Mouse (Mus musculus): ENCODE data around the gene Sar1a.

Sar1a gene

GRCm38 (mm10) chr10:61730171-61730570 lies 50.1 kb downstream of the Sar1a start:
- no peak for DNase-seq (ENCODE audit: low read depth)

GRCm38 (mm10) chr10:61734377-61734776 lies 54.3 kb downstream of the Sar1a start:
- DNase-seq (ENCODE audit: low read depth), result peak; percentile 42

- DNase-seq (ENCODE audit: low read depth), result no peak
These were observed 56.6 kb downstream of the Sar1a start for GRCm38 (mm10) chr10:61736671-61737078.

GRCm38 (mm10) chr10:61737537-61737936 lies 57.4 kb downstream of the Sar1a start:
- DNase-seq (ENCODE audit: low read depth), result no peak

GRCm38 (mm10) chr10:61738126-61738525 lies 58.0 kb downstream of the Sar1a start:
- no peak for DNase-seq (ENCODE audit: low read depth)

- DNase-seq (ENCODE audit: low read depth), result no peak
These were observed 61.2 kb downstream of the Sar1a start for GRCm38 (mm10) chr10:61741306-61741705.

- DNase-seq (ENCODE audit: low read depth), result no peak
These were observed 61.8 kb downstream of the Sar1a start for GRCm38 (mm10) chr10:61741873-61742272.

GRCm38 (mm10) chr10:61742336-61742735 lies 62.2 kb downstream of the Sar1a start:
- DNase-seq (ENCODE audit: low read depth), result no peak
